Mouse (Mus musculus) cerebellum, adult 2 months (tissue): ENCODE data around the gene 1700123O20Rik. TPM values are rescaled to one million over a fixed set of nuclear protein-coding genes. Genes with fewer than 3 reads are reported as not detected.

Experiments used
- DNase-seq, 2 experiments: peaks; one replicate each; pipeline ENCODE4 v3.0.0; 2021
- H3K27ac ChIP-seq: fragments of 200-500 bp; 2 replicates; pipeline ENCODE4 v1.5.1; 2012; ENCODE audit warnings: low read length, control low read depth, inconsistent platforms; ENCODE audit not compliant: insufficient read depth
- H3K27me3 ChIP-seq: fragments of 200-500 bp; 2 replicates; pipeline ENCODE4 v1.6.1; 2012; ENCODE audit warnings: inconsistent platforms, mild to moderate bottlenecking, low read length, moderate library complexity; ENCODE audit not compliant: control insufficient read depth, insufficient read depth
- H3K4me1 ChIP-seq: fragments of 200-500 bp; 2 replicates; pipeline ENCODE4 v1.6.1; 2011; ENCODE audit warnings: low read length; ENCODE audit not compliant: control insufficient read depth, insufficient read depth
- H3K4me3 ChIP-seq: fragments of 200-500 bp; replicated peaks from 2 replicates; pipeline ENCODE3; 2011; ENCODE audit warnings: mild to moderate bottlenecking, low read depth, low read length, control low read depth; ENCODE audit not compliant: insufficient read depth
- CTCF ChIP-seq: fragments of 200-500 bp; IDR thresholded peaks from 2 replicates; pipeline ENCODE4 v1.5.1; 2011; ENCODE audit warnings: low read depth, mild to moderate bottlenecking, control low read depth, low read length, moderate library complexity, borderline replicate concordance; ENCODE audit not compliant: insufficient read depth
- POLR2A ChIP-seq: fragments of 200-500 bp; IDR thresholded peaks from 2 replicates; pipeline ENCODE4 v1.6.1; 2011; ENCODE audit warnings: low read length, control low read depth, borderline replicate concordance; ENCODE audit not compliant: insufficient read depth
- WGBS: fragments of 180-500 bp; shearing (Covaris S2); methylation state at CpG from one replicate; pipeline ENCODE4 v1.1.7; 2018; 5-methylcytosine and 5-hydroxymethylcytosine counted together
- polyA plus RNA-seq: library from polyadenylated mRNA; depleted of rRNA; stranded (reverse); fragments of >200 nt; gene quantifications from 2 replicates; pipeline ENCODE4 v1.2.3, GENCODE M21; 2012

Gene 1700123O20Rik
- polyA plus RNA-seq, 1 experiment = 51.0 TPM

DNA sequence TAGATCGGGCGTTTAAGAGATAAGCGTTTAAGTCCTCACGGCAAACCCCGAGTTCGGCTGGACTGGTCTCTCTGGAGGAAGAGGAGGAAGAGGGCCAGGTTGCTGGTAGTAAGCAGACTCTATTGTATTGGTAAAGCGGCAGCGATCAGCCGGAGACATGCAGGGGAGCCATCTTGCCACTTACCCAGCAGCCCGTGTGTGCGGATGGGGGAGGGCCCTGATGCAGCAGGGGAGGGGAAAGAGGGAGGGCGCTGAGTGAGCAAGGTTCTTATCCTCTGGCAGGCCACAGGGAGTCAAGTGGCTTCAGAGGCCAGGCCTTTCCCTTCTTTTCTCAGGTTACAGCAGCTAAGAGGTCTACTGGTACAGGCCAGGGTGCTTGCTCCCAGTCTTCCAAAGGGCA lies 32.5 kb upstream of the 1700123O20Rik start:
- peaks cover 12% of the 10 kb centered on the region for H3K4me1 ChIP-seq
- peak; percentile 72; the same call in 1 of the 2 replicates for TF ChIP-seq POLR2A
- no peak for TF ChIP-seq CTCF
- DNase-seq = peak; percentile 82 to 86
- H3K4me3 ChIP-seq = peak overlapping the region; percentile 85
- WGBS = 2% methylated on average over 12 of the region's 12 CpGs
- H3K27ac ChIP-seq = peak overlapping the region; percentile 26; the same call in 1 of the 2 replicates
- no peaks in the 10 kb centered on the region for H3K27me3 ChIP-seq

DNA sequence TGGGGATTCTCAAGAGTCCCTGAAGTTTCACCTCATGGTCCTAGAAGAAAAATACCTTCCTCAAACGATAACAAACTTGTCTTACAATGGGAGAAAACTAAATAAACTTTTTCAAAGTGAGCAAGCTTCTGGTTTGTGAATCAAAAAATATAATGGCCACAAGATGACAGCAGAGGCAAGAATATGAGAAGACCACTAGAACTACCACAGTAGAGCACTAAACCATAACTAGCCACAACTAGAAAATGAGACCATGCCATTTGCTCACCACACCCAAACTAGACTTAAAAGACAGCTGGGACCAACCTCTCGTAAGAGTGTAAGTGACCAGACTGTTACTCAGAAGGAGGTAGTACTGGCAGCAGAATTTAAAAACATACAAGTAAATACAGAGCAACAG lies 26.0 kb upstream of the 1700123O20Rik start:
- Histone ChIP-seq H3K4me1 (no peaks in the 10 kb centered on the region), H3K4me3 (no peak overlapping the region), H3K27me3 (no peaks in the 10 kb centered on the region), H3K27ac (no peak overlapping the region)
- DNase-seq = no peak
- TF ChIP-seq CTCF (no peak), POLR2A (no peak)
- 73% methylated on average over 2 of the region's 2 CpGs for WGBS

DNA sequence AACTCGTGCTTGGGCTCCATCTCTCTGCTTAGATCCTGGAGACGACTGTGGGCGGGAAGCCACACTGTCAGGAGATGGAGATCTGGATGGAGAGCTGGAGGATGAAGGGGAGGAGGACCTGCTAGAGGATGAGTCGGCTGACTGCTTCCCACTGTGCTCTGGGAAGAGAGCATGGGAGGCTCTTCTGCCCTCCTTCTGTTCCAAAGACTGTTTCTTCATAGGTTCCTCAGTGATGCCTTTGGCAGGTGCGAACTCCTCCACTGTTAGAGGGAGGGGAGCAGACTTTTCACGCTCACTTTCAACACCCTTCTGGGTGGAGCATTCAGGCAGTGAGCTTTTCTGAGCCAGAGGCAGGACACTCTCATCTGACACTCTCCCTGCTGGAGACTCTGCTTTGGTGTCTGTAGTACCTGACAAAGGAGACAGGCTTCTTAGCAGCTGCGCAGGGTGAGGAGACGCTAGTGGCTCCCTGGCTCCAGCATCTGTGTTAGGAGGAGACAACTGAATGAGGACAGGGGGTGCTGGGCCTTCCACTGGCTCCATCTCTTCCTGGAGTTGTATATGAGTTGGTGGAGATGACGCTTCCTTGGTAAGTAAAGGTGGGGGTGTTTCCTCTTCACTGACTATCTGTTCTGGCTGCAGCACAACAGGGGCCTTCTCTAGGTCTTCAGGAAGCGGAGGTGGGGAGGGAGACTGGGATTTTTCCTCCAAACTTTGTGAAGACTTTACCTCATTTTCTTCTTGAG lies 21.4 kb upstream of the 1700123O20Rik start:
- TF ChIP-seq POLR2A = no peak
- TF ChIP-seq CTCF = no peak
- 86% methylated on average over 10 of the region's 10 CpGs for WGBS
- Histone ChIP-seq H3K4me3 (no peak overlapping the region), H3K27ac (no peak overlapping the region), H3K27me3 (no peaks in the 10 kb centered on the region), H3K4me1 (no peaks in the 10 kb centered on the region)
- DNase-seq = peak in 1 of 2 experiments; percentile 38

- peak in 1 of 2 experiments; percentile 62 for DNase-seq
- Histone ChIP-seq H3K4me1 (no peaks in the 10 kb centered on the region), H3K27ac (no peak overlapping the region), H3K4me3 (no peak overlapping the region), H3K27me3 (no peaks in the 10 kb centered on the region)
- 65% methylated on average over 4 of the region's 4 CpGs for WGBS
- TF ChIP-seq POLR2A (no peak), CTCF (peak; percentile 59)
Measured at GRCm38 (mm10) chr14:54669381-54669780, 16.6 kb upstream of the 1700123O20Rik start.

DNA sequence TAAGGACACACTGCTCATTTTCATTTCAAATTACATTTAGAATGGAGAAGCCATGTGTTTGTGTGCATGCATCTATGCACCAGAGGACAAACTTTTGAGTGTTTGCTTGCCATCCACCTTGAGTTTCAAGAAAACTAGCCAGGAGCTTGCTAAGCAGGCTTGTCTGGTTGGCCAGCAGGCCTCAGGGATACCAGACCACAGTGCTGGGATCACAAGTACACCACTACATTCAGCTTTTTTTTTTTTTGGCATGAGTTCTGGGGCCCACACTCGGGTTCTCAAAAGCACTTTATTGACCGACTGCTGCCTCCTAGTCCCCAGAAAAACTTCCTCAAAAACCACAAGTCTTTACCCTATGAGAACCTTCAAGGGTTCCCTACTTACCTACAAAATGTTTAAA lies 11.7 kb upstream of the 1700123O20Rik start:
- Histone ChIP-seq H3K27me3 (no peaks in the 10 kb centered on the region), H3K4me3 (no peak overlapping the region), H3K27ac (no peak overlapping the region), H3K4me1 (peaks cover 6% of the 10 kb centered on the region; the same call in 1 of the 2 replicates)
- TF ChIP-seq CTCF (no peak), POLR2A (no peak)
- DNase-seq = no peak
- 39% methylated on average over 2 of the region's 2 CpGs for WGBS

DNA sequence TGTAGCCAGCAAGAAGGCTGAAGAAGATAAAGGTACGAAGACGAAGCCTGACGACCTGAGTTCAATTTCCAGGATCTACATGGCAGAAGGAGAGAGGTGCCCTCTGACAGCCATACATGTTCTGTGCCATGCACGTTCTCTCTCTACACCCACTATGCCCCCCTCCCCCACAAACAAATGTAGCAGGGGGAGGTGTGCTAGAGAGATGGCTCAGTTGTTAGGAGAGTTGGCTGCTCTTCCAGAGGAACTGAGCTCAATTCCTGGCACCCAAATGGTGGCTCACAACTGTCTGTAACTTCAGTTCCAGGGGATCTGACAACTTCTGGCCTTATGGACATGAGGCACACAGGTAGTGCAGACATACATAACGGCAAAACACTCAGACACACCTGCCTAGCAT lies 9.7 kb upstream of the 1700123O20Rik start:
- Histone ChIP-seq H3K4me3 (no peak overlapping the region), H3K4me1 (peaks cover 6% of the 10 kb centered on the region; the same call in 1 of the 2 replicates), H3K27ac (0 out of 2 replicates have a peak overlapping the region, but pooled peaks have one; percentile 20), H3K27me3 (no peaks in the 10 kb centered on the region)
- no peak for TF ChIP-seq CTCF
- TF ChIP-seq POLR2A = no peak
- WGBS = 78% methylated on average over 5 of the region's 5 CpGs
- no peak for DNase-seq

- H3K4me3 ChIP-seq = no peak overlapping the region
- peaks cover 8% of the 10 kb centered on the region; the same call in 1 of the 2 replicates for H3K4me1 ChIP-seq
- no peak for TF ChIP-seq CTCF
- TF ChIP-seq POLR2A = no peak
- no peak for DNase-seq
- no peak overlapping the region for H3K27ac ChIP-seq
- WGBS = 82% methylated on average over 16 of the region's 16 CpGs
- no peaks in the 10 kb centered on the region for H3K27me3 ChIP-seq
Measured at GRCm38 (mm10) chr14:54678657-54679304, 7.2 kb upstream of the 1700123O20Rik start.
